Mouse (Mus musculus): ENCODE results near the gene Rnf115.
A peak's percentile ranks its signal among the peaks of the same experiment; 100 is the strongest.

GRCm38 (mm10) chr3:96719173-96719572 is 8.3 kb upstream of the Rnf115 start:
- TF ChIP-seq CTCF (IDR thresholded peaks at IDR 0.05; ENCODE audit: low read depth, low read length): peak; percentile 55
- no peak for TF ChIP-seq POLR2A (IDR thresholded peaks at IDR 0.05; ENCODE audit: extremely low read depth, insufficient read depth, low read length)
